Mouse (Mus musculus) embryonic facial prominence, embryonic 11.5 days (tissue): Measurements from ENCODE around the gene Slc9a4. TPM values are rescaled to one million over a fixed set of nuclear protein-coding genes. Genes with fewer than 3 reads are reported as not detected.

Experiments used
- ATAC-seq: fragments of 200-750 bp; cut with Nextera tagmentation; replicated peaks from 2 replicates; pipeline ENCODE4 v1.8.0; 2017; ENCODE audit warnings: low read depth; ENCODE audit not compliant: insufficient number of reproducible peaks, low FRiP score, low TSS enrichment
- DNase-seq: peaks from one replicate; pipeline ENCODE4 v3.0.0-alpha.2; 2015; ENCODE audit warnings: low spot score
- H3K27ac ChIP-seq: fragments of 300-500 bp; sonication (generic); replicated peaks from 2 replicates; pipeline ENCODE4 v1.5.1; 2014; ENCODE audit warnings: mild to moderate bottlenecking, low read depth, low read length, control low read depth
- H3K27me3 ChIP-seq: fragments of 300-500 bp; sonication (generic); 2 replicates; pipeline ENCODE4 v1.6.1; 2014; ENCODE audit warnings: mild to moderate bottlenecking, low read length, moderate library complexity, mixed read lengths; ENCODE audit not compliant: control insufficient read depth, insufficient read depth
- H3K36me3 ChIP-seq: fragments of 300-500 bp; sonication (generic); replicated peaks from 2 replicates; pipeline ENCODE4 v1.6.1; 2014; ENCODE audit warnings: low read depth, mild to moderate bottlenecking, low read length, moderate library complexity, mixed read lengths; ENCODE audit not compliant: control insufficient read depth, insufficient read depth
- H3K4me1 ChIP-seq: fragments of 300-500 bp; sonication (generic); 2 replicates; pipeline ENCODE4 v1.6.1; 2014; ENCODE audit warnings: low read length, mixed read lengths; ENCODE audit not compliant: control insufficient read depth, insufficient read depth
- H3K4me2 ChIP-seq: fragments of 300-500 bp; sonication (generic); 2 replicates; pipeline ENCODE4 v1.6.1; 2014; ENCODE audit warnings: low read depth, mild to moderate bottlenecking, control low read depth, low read length, moderate library complexity
- H3K4me3 ChIP-seq: fragments of 300-500 bp; sonication (generic); 2 replicates; pipeline ENCODE4 v1.5.1; 2014; ENCODE audit warnings: low read depth, low read length, control low read depth
- H3K9ac ChIP-seq: fragments of 300-500 bp; sonication (generic); replicated peaks from 2 replicates; pipeline ENCODE4 v1.6.1; 2014; ENCODE audit warnings: mild to moderate bottlenecking, control low read depth, low read length
- H3K9me3 ChIP-seq: fragments of 300-500 bp; sonication (generic); replicated peaks from 2 replicates; pipeline ENCODE4 v1.6.1; 2016; ENCODE audit warnings: mild to moderate bottlenecking, low read length, inconsistent platforms, mixed read lengths; ENCODE audit not compliant: control insufficient read depth
- WGBS: fragments of 180-500 bp; shearing (Covaris S2); extraction: QIAGEN DNeasy Blood & Tissue Kit; methylation state at CpG from one replicate; pipeline ENCODE4 v1.1.7; 2014; 5-methylcytosine and 5-hydroxymethylcytosine counted together
- polyA plus RNA-seq: library from polyadenylated mRNA; unstranded; fragments of >200 nt; fragmentation: Nextera tagmentation; extraction: Ambion mirVana; gene quantifications from 2 replicates; pipeline ENCODE4 v1.2.1, GENCODE M21; 2014

The Slc9a4 gene
- polyA plus RNA-seq, 1 experiment from 2014 or later: not detected

GRCm38 (mm10) chr1:40619871-40620270 lies 40.0 kb downstream of the Slc9a4 start:
- ATAC-seq: no peak
- no peak overlapping the region for H3K9ac ChIP-seq
- H3K4me1 ChIP-seq: no peaks in the 10 kb centered on the region
- no peak for DNase-seq
- H3K4me3 ChIP-seq: no peak overlapping the region
- no peak overlapping the region for H3K27ac ChIP-seq
- no peaks in the 10 kb centered on the region for H3K27me3 ChIP-seq
- H3K4me2 ChIP-seq: no peak overlapping the region
- WGBS: 78% methylated on average over 5 of the region's 5 CpGs
- H3K36me3 ChIP-seq: no peaks in the 10 kb centered on the region
- H3K9me3 ChIP-seq: no peaks in the 10 kb centered on the region

DNA sequence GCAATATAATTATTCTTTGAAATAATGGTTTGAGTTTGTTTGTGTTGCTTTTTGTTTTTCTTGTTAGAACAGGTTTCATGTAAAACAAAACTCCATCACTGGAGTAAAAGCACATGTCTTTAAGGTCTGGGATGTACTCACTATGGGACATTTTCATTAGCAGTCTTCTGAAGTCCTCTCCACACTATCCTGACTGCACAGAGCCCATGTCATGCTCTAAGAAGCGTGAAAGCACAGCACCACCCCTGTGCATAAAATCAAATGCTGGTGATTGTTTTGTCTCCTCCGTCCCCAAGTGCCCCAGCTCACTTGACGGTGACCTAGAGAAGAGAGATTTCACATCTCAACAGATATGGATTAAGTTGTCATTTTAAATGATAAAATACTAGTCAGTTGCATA lies 45.1 kb downstream of the Slc9a4 start:
- 65% methylated on average over 3 of the region's 3 CpGs for WGBS
- Histone ChIP-seq H3K9me3 (no peaks in the 10 kb centered on the region), H3K4me1 (no peaks in the 10 kb centered on the region), H3K4me2 (no peak overlapping the region), H3K27me3 (no peaks in the 10 kb centered on the region), H3K36me3 (no peaks in the 10 kb centered on the region), H3K4me3 (no peak overlapping the region), H3K27ac (no peak overlapping the region), H3K9ac (no peak overlapping the region)
- DNase-seq (no peak), ATAC-seq (no peak)

DNA sequence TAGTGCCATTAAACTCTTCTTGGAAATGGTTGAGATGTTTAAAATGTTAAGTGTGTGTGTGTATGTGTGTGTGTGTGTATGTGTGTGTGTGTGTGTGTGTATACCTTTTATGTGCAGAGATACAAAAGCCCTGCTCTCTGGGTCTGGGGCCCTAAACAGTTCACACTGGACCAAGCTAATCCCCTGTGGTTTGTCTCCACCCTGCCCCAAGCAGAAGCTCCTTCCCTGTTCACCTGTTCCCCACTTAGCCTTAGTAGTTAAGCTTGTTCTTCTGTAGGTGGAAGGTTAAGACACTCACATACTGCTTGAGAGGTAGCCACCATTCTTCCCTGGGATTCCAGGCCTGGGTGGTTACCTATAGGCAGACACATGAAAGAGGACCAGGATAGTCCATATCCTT lies 47.1 kb downstream of the Slc9a4 start:
- ATAC-seq (no peak), DNase-seq (no peak)
- no peak overlapping the region for H3K9ac ChIP-seq
- no peaks in the 10 kb centered on the region for H3K4me1 ChIP-seq
- H3K27me3 ChIP-seq: no peaks in the 10 kb centered on the region
- no peak overlapping the region for H3K27ac ChIP-seq
- H3K4me3 ChIP-seq: no peak overlapping the region
- no peaks in the 10 kb centered on the region for H3K36me3 ChIP-seq
- H3K4me2 ChIP-seq: no peak overlapping the region
- H3K9me3 ChIP-seq: no peaks in the 10 kb centered on the region

- no peaks in the 10 kb centered on the region for H3K9me3 ChIP-seq
- H3K4me3 ChIP-seq: no peak overlapping the region
- H3K36me3 ChIP-seq: no peaks in the 10 kb centered on the region
- H3K4me1 ChIP-seq: no peaks in the 10 kb centered on the region
- DNase-seq (no peak), ATAC-seq (no peak)
- no peak overlapping the region for H3K4me2 ChIP-seq
- H3K27me3 ChIP-seq: no peaks in the 10 kb centered on the region
- H3K9ac ChIP-seq: no peak overlapping the region
- H3K27ac ChIP-seq: no peak overlapping the region
- WGBS: 84% methylated on average over 3 of the region's 3 CpGs
Measured at GRCm38 (mm10) chr1:40628443-40628842, 48.6 kb downstream of the Slc9a4 start.

- 70% methylated on average over 2 of the region's 2 CpGs for WGBS
- no peaks in the 10 kb centered on the region for H3K4me1 ChIP-seq
- ATAC-seq (no peak), DNase-seq (no peak)
- no peaks in the 10 kb centered on the region for H3K9me3 ChIP-seq
- no peak overlapping the region for H3K9ac ChIP-seq
- no peaks in the 10 kb centered on the region for H3K36me3 ChIP-seq
- no peak overlapping the region for H3K27ac ChIP-seq
- H3K27me3 ChIP-seq: no peaks in the 10 kb centered on the region
- no peak overlapping the region for H3K4me3 ChIP-seq
- no peak overlapping the region for H3K4me2 ChIP-seq
Measured at GRCm38 (mm10) chr1:40632407-40633062, 52.7 kb downstream of the Slc9a4 start.

DNA sequence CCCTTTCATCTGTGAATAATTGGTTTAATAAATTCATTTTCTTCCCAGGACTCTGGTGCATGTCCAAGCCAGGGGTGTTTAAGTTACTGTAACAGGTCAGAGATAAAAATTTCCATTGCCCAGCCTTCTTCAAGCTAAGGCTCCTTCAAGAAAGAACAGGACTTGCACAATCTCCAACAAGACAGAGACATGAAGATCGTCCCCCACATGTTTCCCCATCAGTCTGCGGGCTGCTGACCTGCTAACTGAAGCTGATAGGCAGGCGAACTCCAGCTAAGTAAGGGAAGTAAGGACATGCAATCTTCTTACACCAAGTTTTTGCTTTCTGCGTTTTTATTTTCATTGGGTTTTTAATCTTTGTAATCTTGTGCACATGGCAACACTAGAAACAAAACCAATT lies 54.7 kb downstream of the Slc9a4 start:
- 76% methylated on average over 4 of the region's 4 CpGs for WGBS
- Histone ChIP-seq H3K36me3 (no peaks in the 10 kb centered on the region), H3K9ac (no peak overlapping the region), H3K4me3 (no peak overlapping the region), H3K4me2 (no peak overlapping the region), H3K4me1 (no peaks in the 10 kb centered on the region), H3K27me3 (no peaks in the 10 kb centered on the region), H3K27ac (no peak overlapping the region), H3K9me3 (no peaks in the 10 kb centered on the region)
- ATAC-seq (no peak), DNase-seq (no peak)

DNA sequence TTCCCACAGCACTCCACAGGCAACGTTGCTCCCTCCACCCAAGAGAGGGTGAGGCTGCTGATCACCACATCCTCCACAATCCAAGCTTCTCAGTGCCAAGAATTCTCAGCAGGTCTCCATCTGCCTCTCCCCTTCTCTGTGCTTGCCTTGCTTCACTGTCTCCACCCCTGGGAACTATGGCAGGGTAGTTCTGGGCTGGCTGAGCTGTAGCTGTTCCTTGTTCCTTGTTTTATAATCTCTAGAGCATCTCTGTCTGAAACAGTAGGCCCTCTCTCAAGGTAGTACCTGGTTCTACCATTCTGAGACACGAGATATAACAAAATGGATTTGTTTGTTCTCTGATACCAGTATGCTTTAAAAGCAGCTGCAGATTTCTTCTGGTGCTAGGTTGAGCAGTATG lies 68.4 kb downstream of the Slc9a4 start:
- 76% methylated on average over 2 of the region's 2 CpGs for WGBS
- no peak overlapping the region for H3K4me3 ChIP-seq
- no peaks in the 10 kb centered on the region for H3K36me3 ChIP-seq
- DNase-seq (no peak), ATAC-seq (no peak)
- no peaks in the 10 kb centered on the region for H3K27me3 ChIP-seq
- no peaks in the 10 kb centered on the region for H3K9me3 ChIP-seq
- H3K9ac ChIP-seq: no peak overlapping the region
- no peaks in the 10 kb centered on the region for H3K4me1 ChIP-seq
- no peak overlapping the region for H3K4me2 ChIP-seq
- no peak overlapping the region for H3K27ac ChIP-seq

DNA sequence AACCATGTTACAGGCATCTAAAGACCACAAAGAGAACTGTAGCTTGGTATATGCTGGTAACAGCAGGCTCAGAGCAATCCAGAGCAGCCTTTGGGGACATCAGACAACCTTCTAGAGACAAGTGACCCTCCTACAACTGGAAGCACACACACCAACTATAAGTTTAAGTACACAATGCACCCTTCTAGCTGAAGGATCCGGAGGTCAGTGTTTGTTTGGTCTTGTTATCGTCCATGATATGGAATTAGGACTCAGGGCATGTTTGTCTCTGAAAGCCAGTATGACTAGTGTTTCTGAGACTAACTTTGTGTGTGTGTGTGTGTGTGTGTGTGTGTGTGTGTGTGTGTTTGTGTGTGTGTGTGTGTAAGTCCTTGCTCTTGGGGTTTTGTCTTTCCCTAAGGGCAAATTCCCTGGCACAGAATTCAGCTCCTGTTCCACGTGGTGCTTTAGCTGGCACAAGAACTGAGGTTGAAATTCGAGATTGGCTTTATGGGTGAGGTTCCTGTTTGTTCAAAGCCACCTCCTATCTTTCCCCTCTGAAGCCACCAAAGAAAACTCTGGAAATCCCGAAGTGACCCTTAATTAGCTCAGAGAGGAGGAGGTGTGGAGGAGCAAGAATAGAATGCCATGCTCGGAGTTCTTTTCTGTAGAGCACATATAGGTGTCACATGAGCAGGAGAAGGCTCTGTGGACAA lies 71.1 kb downstream of the Slc9a4 start:
- ATAC-seq (no peak), DNase-seq (no peak)
- Histone ChIP-seq H3K27me3 (no peaks in the 10 kb centered on the region), H3K9me3 (no peaks in the 10 kb centered on the region), H3K4me2 (no peak overlapping the region), H3K36me3 (no peaks in the 10 kb centered on the region), H3K9ac (no peak overlapping the region), H3K4me1 (no peaks in the 10 kb centered on the region), H3K4me3 (no peak overlapping the region), H3K27ac (no peak overlapping the region)
- WGBS: 69% methylated on average over 6 of the region's 6 CpGs
